ENCODE assay signal across 7 mouse cellular contexts in the genomic region with DNA sequence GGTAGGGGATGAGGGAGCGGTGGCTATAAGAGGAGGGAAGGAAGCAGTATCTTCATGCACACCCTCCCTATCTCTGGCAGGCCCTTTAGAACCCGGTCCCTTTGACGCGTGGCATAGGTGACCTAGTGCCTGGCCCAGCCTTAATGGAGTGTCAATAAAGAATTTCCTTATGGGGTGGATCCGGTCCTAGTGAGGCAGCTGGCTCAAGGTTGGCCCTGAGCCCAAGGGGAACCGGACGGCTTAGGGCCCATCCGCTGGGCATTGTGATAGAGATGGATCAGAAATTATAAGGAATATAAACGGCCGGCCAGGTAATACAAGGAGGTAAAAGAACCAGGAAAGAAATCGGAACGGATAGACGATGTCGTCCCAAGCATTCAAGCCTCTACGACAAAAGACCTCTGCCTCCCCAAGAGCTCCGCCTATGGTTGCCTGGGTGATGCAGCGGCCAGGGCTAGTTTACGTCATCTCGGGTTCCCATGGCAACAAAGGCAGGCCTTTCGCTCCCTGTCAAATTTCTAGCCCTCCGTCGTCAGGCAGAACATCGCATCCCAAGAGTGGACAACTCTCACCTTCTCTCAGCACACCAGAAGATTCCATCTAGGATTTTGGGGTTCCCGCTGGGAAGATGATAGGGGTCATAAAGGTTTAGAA.
DNase-seq lines count a peak whose midpoint lies in the region.

No protein-coding gene starts in this region.

- DNase-seq in adrenal gland, adult (ENCODE audit: inconsistent age in 2 of 2, low spot score in 1 of 2) = peak; percentile 88 to 94
- DNase-seq in cerebellum, postnatal 14 days = peak; percentile 92 to 95
- peak; percentile 83 to 88 for DNase-seq in frontal cortex, postnatal 14 days (ENCODE audit: low spot score in 2 of 2)
- DNase-seq in induced T-regulatory cell, adult 2 months (ENCODE audit: low read depth) = peak; percentile 88
- DNase-seq in left cerebral cortex, adult 11 months (ENCODE audit: low spot score) = peak; percentile 89
- peak; percentile 66 to 71 for DNase-seq in lung, postnatal 4 days
- peak; percentile 95 for DNase-seq in right cerebral cortex, adult 2 months (ENCODE audit: low spot score in 2 of 2)

Comparison
In these comparisons a context has a peak if more than half of its experiments do, and no peak if none do; other contexts are left out.
1. Peak in every context shown above with its lines: DNase-seq.